ENCODE assay signal across 19 mouse cellular contexts in genomic region chr6:114434524-114434923, GRCm38 (mm10). TPM values are rescaled to one million over a fixed set of nuclear protein-coding genes. Genes with fewer than 3 reads are reported as not detected.
"Had no signal": no experiment of that assay in that cellular context is flagged by ENCODE, and none has a peak within 500 bp of the region (broad histone marks: within the 10 kb centered on the region; RNA-seq: fewer than 3 reads in every experiment).

No protein-coding gene starts in this region.

- H3K9ac ChIP-seq: lung, embryonic 14.5 days; neural tube, embryonic 13.5 days; neural tube, embryonic 15.5 days had no signal

- H3K4me2 ChIP-seq: lung, embryonic 14.5 days; neural tube, embryonic 13.5 days; neural tube, embryonic 15.5 days had no signal

- H3K4me3 ChIP-seq: midbrain, embryonic 10.5 days; myocyte; neural tube, embryonic 13.5 days; neural tube, embryonic 15.5 days had no signal

- H3K27me3 ChIP-seq: neural tube, embryonic 13.5 days; neural tube, embryonic 15.5 days had no signal

- H3K36me3 ChIP-seq: midbrain, embryonic 10.5 days; neural tube, embryonic 13.5 days; neural tube, embryonic 15.5 days had no signal

- H3K27ac ChIP-seq: midbrain, embryonic 10.5 days; neural tube, embryonic 13.5 days; neural tube, embryonic 15.5 days had no signal

- DNase-seq: lung, adult 18-20 months; lung, embryonic 14.5 days; lung, postnatal 10 days; lung, postnatal 4 days; midbrain, embryonic 14.5 days; right cerebral cortex, adult 18-20 months; right cerebral cortex, postnatal 25 days; right cerebral cortex, postnatal 4 days; spleen, adult 18-20 months; thymus, adult 18-20 months; thymus, postnatal 14 days; thymus, postnatal 36 days had no signal

- H3K9me3 ChIP-seq: midbrain, embryonic 10.5 days; neural tube, embryonic 15.5 days had no signal

RNA-seq across cellular contexts. Expression of gene Hrh1, which starts 36.8 kb away (rescaled TPM):
- total RNA-seq: megakaryocyte-erythroid progenitor cell, adult 5-6 weeks had no signal
- polyA plus RNA-seq: liver, embryonic 16.5 days; lung, embryonic 14.5 days; stomach, embryonic 14.5 days had no signal
